Mouse (Mus musculus) myocyte (in vitro differentiated cells): ENCODE measurements at regions not wholly inside any gene's neighbourhood (a gene's known extent, or its start where the extent isn't known, plus 50 kb on each side); places are given as distances from the start of the nearest gene placed in this dataset.
A peak's percentile ranks its signal among the peaks of the same experiment; 100 is the strongest.

Experiments
- H3K27me3 ChIP-seq: one replicate; pipeline ENCODE4 v1.6.1; 2011; ENCODE audit not compliant: control insufficient read depth, insufficient read depth, insufficient read length
- H3K36me3 ChIP-seq: one replicate; pipeline ENCODE4 v1.6.1; 2011; ENCODE audit not compliant: control insufficient read depth, insufficient read depth
- H3K4me2 ChIP-seq: one replicate; pipeline ENCODE4 v1.6.1; 2011; ENCODE audit warnings: low read depth, control low read depth
- H3K4me3 ChIP-seq: one replicate; pipeline ENCODE4 v1.5.1; 2011; ENCODE audit warnings: mild to moderate bottlenecking, control low read depth, moderate library complexity
- H3K79me2 ChIP-seq: one replicate; pipeline ENCODE4 v1.6.1; 2011; ENCODE audit not compliant: control insufficient read depth, insufficient read depth
- H3ac ChIP-seq: one replicate; pipeline ENCODE4 v1.6.1; 2011; ENCODE audit not compliant: control insufficient read depth, insufficient read length
- CEBPB ChIP-seq: IDR thresholded peaks from 2 replicates; pipeline ENCODE4 v1.6.1; 2011; ENCODE audit warnings: mild to moderate bottlenecking, moderate library complexity; ENCODE audit not compliant: poor library complexity, insufficient read depth, severe bottlenecking
- E2F4 ChIP-seq: IDR thresholded peaks from one replicate; pipeline ENCODE4 v1.6.1; 2011; ENCODE audit warnings: mild to moderate bottlenecking, control low read depth, moderate library complexity; ENCODE audit not compliant: insufficient read depth
- MAX ChIP-seq: IDR thresholded peaks from one replicate; pipeline ENCODE4 v1.6.1; 2011; ENCODE audit warnings: low read depth, mild to moderate bottlenecking, control low read depth
- MYOD1 ChIP-seq, 3 experiments: IDR thresholded peaks; one replicate each; pipeline ENCODE4 v1.6.1; 2011; ENCODE audit warnings: control low read depth in 2 of 3, low read depth in 2 of 3, mild to moderate bottlenecking in 2 of 3, moderate library complexity in 1 of 3; ENCODE audit not compliant: insufficient read length in 2 of 3, control insufficient read depth in 1 of 3
- MYOG ChIP-seq, 3 experiments: IDR thresholded peaks; one replicate each; pipeline ENCODE4 v1.6.1; 2011; ENCODE audit warnings: control low read depth in 2 of 3, low read depth in 2 of 3, mild to moderate bottlenecking in 2 of 3; ENCODE audit not compliant: insufficient read length in 2 of 3, control insufficient read depth in 1 of 3, insufficient read depth in 1 of 3
- POLR2A ChIP-seq: IDR thresholded peaks from one replicate; pipeline ENCODE4 v1.6.1; 2011; ENCODE audit warnings: low read depth, mild to moderate bottlenecking, control low read depth, moderate library complexity; ENCODE audit not compliant: insufficient read length
- POLR2AphosphoS2 ChIP-seq: IDR thresholded peaks from one replicate; pipeline ENCODE4 v1.6.1; 2011; ENCODE audit warnings: low read depth, control low read depth; ENCODE audit not compliant: insufficient read length
- REST ChIP-seq: IDR thresholded peaks from one replicate; pipeline ENCODE4 v1.6.1; 2011; ENCODE audit warnings: mild to moderate bottlenecking, control low read depth, moderate library complexity; ENCODE audit not compliant: insufficient read depth, insufficient read length
- SRF ChIP-seq: IDR thresholded peaks from one replicate; pipeline ENCODE4 v1.6.1; 2011; ENCODE audit warnings: low read depth; ENCODE audit not compliant: control insufficient read depth, insufficient read length
- TCF12 ChIP-seq: IDR thresholded peaks from one replicate; pipeline ENCODE4 v1.6.1; 2011; ENCODE audit warnings: mild to moderate bottlenecking, control low read depth; ENCODE audit not compliant: poor library complexity, insufficient read depth, severe bottlenecking
- TCF3 ChIP-seq: IDR thresholded peaks from one replicate; pipeline ENCODE4 v1.6.1; 2011; ENCODE audit warnings: low read depth, control low read depth; ENCODE audit not compliant: insufficient read length
- USF1 ChIP-seq: IDR thresholded peaks from one replicate; pipeline ENCODE4 v1.6.1; 2011; ENCODE audit warnings: low read depth, mild to moderate bottlenecking, control low read depth, moderate library complexity

DNA sequence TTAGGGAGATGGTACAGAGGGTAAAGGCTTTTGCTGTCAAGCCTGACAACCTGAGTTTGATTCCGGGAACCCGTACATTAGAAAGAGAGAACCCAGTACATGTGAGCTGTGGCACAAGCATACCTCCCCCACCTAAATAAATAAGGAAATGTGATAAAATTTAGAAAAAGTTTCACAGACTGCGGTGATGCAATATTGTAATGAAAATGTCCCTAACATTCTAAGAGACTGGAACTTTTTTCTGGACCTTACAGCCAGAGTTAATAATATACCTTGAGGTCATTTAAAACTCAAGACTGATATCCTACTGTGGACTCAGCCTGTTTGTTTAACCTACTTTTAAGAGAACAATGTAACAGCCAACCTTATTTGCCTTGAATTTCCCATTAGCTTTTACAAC, 163.1 kb upstream of the Bcor start:
- H3K4me3 ChIP-seq = no peak overlapping the region
- no peaks in the 10 kb centered on the region for H3K27me3 ChIP-seq
- no peak overlapping the region for H3K4me2 ChIP-seq
- TF ChIP-seq CEBPB (no peak), REST (no peak), TCF3 (no peak), TCF12 (no peak), SRF (no peak), E2F4 (no peak), MYOG (IDR thresholded peaks at IDR 0.05; ENCODE audit: control insufficient read depth in 1 of 3, insufficient read depth in 1 of 3, insufficient read length in 2 of 3, low read depth in 2 of 3) (no peak), USF1 (no peak), MYOD1 (IDR thresholded peaks at IDR 0.05; ENCODE audit: control insufficient read depth in 1 of 3, insufficient read length in 2 of 3, low read depth in 2 of 3) (no peak), POLR2A (no peak), MAX (no peak), POLR2AphosphoS2 (no peak)
- no peaks in the 10 kb centered on the region for H3K36me3 ChIP-seq
- H3ac ChIP-seq = no peak overlapping the region
- H3K79me2 ChIP-seq = no peaks in the 10 kb centered on the region

DNA sequence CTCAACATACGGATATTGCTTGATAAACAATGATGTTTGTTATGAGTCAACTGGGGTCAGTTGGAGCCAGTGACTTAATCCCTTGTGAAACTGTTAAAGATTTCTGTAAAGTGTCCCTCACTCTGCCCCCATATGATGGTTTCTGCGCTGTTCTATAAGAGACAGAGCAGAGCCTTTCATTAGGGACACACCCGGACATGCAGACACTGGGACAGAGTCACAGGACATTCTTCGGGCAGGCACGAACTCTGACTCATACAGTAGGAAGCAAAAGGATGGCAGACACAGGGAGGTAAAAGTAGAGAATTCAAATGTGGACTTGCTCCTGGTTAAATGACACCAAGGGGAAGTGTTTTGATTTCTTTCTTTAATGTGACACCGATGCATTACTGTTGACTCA, 163.7 kb upstream of the Bcor start:
- TF ChIP-seq TCF3 (no peak), E2F4 (no peak), REST (no peak), POLR2AphosphoS2 (no peak), MYOG (IDR thresholded peaks at IDR 0.05; ENCODE audit: control insufficient read depth in 1 of 3, insufficient read depth in 1 of 3, insufficient read length in 2 of 3, low read depth in 2 of 3) (no peak), MYOD1 (IDR thresholded peaks at IDR 0.05; ENCODE audit: control insufficient read depth in 1 of 3, insufficient read length in 2 of 3, low read depth in 2 of 3) (no peak), MAX (no peak), CEBPB (no peak), POLR2A (no peak), USF1 (no peak), SRF (no peak), TCF12 (no peak)
- no peak overlapping the region for H3K4me2 ChIP-seq
- no peaks in the 10 kb centered on the region for H3K79me2 ChIP-seq
- H3ac ChIP-seq = no peak overlapping the region
- no peaks in the 10 kb centered on the region for H3K27me3 ChIP-seq
- H3K4me3 ChIP-seq = no peak overlapping the region
- H3K36me3 ChIP-seq = no peaks in the 10 kb centered on the region

DNA sequence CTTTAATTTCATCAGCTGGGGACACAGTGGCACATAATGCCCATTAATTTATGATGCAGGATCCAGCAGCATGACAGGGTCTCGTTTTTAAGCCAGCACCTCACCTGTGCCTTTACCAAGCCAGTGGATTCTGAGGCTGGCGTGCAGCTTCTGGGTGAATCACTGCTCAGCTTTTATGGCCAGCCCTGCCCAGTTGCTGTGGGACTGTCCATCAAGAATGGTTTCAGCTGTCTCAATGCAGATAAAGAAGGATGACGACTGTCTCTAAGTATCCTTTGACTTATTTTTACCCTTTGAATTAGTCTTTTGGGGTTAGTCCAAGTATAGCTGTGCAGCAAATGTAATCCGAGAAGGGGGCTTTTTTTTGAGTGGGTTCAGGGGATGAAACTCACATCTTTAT, 167.3 kb upstream of the Bcor start:
- H3K79me2 ChIP-seq = no peaks in the 10 kb centered on the region
- peak overlapping the region; percentile 48 for H3K4me2 ChIP-seq
- H3K27me3 ChIP-seq = no peaks in the 10 kb centered on the region
- H3K4me3 ChIP-seq = no peak overlapping the region
- no peaks in the 10 kb centered on the region for H3K36me3 ChIP-seq
- no peak overlapping the region for H3ac ChIP-seq
- TF ChIP-seq MYOG (IDR thresholded peaks at IDR 0.05; ENCODE audit: control insufficient read depth in 1 of 3, insufficient read depth in 1 of 3, insufficient read length in 2 of 3, low read depth in 2 of 3) (peak; percentile 23 to 91 (median 53)), TCF12 (peak; percentile 66), SRF (no peak), USF1 (no peak), TCF3 (peak; percentile 29), MAX (no peak), POLR2AphosphoS2 (no peak), POLR2A (no peak), REST (no peak), MYOD1 (IDR thresholded peaks at IDR 0.05; ENCODE audit: control insufficient read depth in 1 of 3, insufficient read length in 2 of 3, low read depth in 2 of 3) (peak; percentile 86 to 92 (median 89)), E2F4 (no peak), CEBPB (no peak)

DNA sequence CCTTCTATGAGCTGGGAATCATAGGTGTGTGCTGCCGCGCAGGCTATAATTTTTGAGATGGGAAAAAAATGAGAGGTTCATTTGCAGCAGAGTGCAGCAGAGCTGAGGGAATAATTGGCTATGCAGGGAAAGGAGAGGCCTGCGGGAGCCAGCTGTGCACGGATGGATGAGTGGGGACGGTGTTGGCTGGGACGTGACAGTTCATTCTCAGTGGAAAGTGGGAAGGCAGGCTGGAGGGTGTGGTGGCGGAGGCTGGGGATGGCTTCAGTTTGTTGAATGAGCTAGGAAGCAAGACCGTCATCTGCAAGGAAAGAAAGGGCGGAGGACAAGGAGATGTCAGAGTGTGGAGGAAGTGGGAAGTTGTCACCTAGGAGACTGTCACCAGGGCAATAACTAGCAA, 180.4 kb upstream of the Bcor start:
- no peaks in the 10 kb centered on the region for H3K27me3 ChIP-seq
- no peak overlapping the region for H3K4me2 ChIP-seq
- no peak for TF ChIP-seq MAX
- no peaks in the 10 kb centered on the region for H3K36me3 ChIP-seq
- H3ac ChIP-seq = no peak overlapping the region
- H3K4me3 ChIP-seq = no peak overlapping the region
- no peaks in the 10 kb centered on the region for H3K79me2 ChIP-seq

DNA sequence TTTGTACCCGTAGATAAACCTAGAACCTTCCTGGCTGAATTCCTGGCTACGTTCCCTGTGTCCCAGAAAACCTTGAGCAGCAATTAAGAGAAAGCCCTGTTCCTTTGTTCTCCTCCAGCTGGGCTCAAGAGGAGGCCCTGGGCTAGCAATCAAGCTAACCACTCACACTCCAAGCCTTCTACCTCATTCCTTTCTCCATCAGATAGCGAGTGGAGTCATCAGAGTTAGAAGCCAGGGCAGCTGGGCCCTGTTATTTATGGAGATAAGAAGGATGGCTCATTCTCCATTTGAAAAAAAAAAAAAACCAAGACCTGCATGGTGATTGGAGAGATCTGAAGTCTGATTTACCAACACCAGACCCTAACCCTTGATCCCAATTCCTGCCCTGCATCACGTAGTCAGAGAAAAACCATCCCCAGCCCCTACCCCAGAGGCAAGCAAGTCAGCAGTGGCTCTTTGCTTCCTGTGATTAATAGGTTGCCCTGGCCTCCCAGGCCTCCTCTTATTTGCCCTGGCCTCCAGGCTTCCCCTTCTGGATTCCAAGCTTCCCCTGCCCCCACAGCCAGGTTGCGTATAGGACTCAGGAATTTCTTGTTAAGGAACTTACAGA, 181.3 kb upstream of the Bcor start:
- TF ChIP-seq REST (no peak), CEBPB (no peak), TCF12 (no peak), MYOG (IDR thresholded peaks at IDR 0.05; ENCODE audit: control insufficient read depth in 1 of 3, insufficient read depth in 1 of 3, insufficient read length in 2 of 3, low read depth in 2 of 3) (no peak), E2F4 (no peak), POLR2A (no peak), SRF (no peak), MAX (no peak), TCF3 (no peak), MYOD1 (IDR thresholded peaks at IDR 0.05; ENCODE audit: control insufficient read depth in 1 of 3, insufficient read length in 2 of 3, low read depth in 2 of 3) (no peak)
- no peaks in the 10 kb centered on the region for H3K79me2 ChIP-seq
- H3K36me3 ChIP-seq = no peaks in the 10 kb centered on the region
- H3ac ChIP-seq = no peak overlapping the region
- no peak overlapping the region for H3K4me3 ChIP-seq
- H3K4me2 ChIP-seq = no peak overlapping the region
- H3K27me3 ChIP-seq = no peaks in the 10 kb centered on the region
